Mouse (Mus musculus) limb, embryonic 11.5 days (tissue): ENCODE measurements around the gene Gm8994. TPM values are rescaled to one million over a fixed set of nuclear protein-coding genes. Genes with fewer than 3 reads are reported as not detected.
A peak's percentile ranks its signal among the peaks of the same experiment; 100 is the strongest.

Source experiments
- ATAC-seq: fragments of 200-750 bp; cut with Nextera tagmentation; 2 replicates; pipeline ENCODE4 v1.8.0; 2017; ENCODE audit warnings: low read depth; ENCODE audit not compliant: insufficient number of reproducible peaks, low FRiP score, low TSS enrichment
- DNase-seq: peaks from one replicate; pipeline ENCODE4 v3.0.0-alpha.2; 2015; ENCODE audit warnings: low spot score
- H3K27ac ChIP-seq: fragments of 300-500 bp; sonication (generic); replicated peaks from 2 replicates; pipeline ENCODE4 v1.5.1; 2014; ENCODE audit warnings: low read depth, mild to moderate bottlenecking, low read length
- H3K27me3 ChIP-seq: fragments of 300-500 bp; sonication (generic); 2 replicates; pipeline ENCODE4 v1.6.1; 2014; ENCODE audit warnings: mild to moderate bottlenecking, low read length, mixed read lengths; ENCODE audit not compliant: control insufficient read depth, insufficient read depth
- H3K36me3 ChIP-seq: fragments of 300-500 bp; sonication (generic); 2 replicates; pipeline ENCODE4 v1.6.1; 2014; ENCODE audit warnings: mild to moderate bottlenecking, low read length, moderate library complexity, mixed read lengths; ENCODE audit not compliant: control insufficient read depth, insufficient read depth
- H3K4me1 ChIP-seq: fragments of 300-500 bp; sonication (generic); 2 replicates; pipeline ENCODE4 v1.6.1; 2014; ENCODE audit warnings: low read length, mixed read lengths; ENCODE audit not compliant: control insufficient read depth, insufficient read depth
- H3K4me2 ChIP-seq: fragments of 300-500 bp; sonication (generic); 2 replicates; pipeline ENCODE4 v1.6.1; 2014; ENCODE audit warnings: low read depth, mild to moderate bottlenecking, moderate library complexity; ENCODE audit not compliant: severe bottlenecking
- H3K4me3 ChIP-seq: fragments of 300-500 bp; sonication (generic); 2 replicates; pipeline ENCODE4 v1.5.1; 2014; ENCODE audit warnings: low read depth, low read length
- H3K9ac ChIP-seq: fragments of 300-500 bp; sonication (generic); 2 replicates; pipeline ENCODE4 v1.6.1; 2014; ENCODE audit warnings: mild to moderate bottlenecking, low read length
- H3K9me3 ChIP-seq: fragments of 300-500 bp; sonication (generic); 2 replicates; pipeline ENCODE4 v1.6.1; 2016; ENCODE audit warnings: low read length; ENCODE audit not compliant: control insufficient read depth
- WGBS: fragments of 180-500 bp; shearing (Covaris S2); extraction: QIAGEN DNeasy Blood & Tissue Kit; methylation state at CpG from one replicate; pipeline ENCODE4 v1.1.7; 2014; 5-methylcytosine and 5-hydroxymethylcytosine counted together
- polyA plus RNA-seq: library from polyadenylated mRNA; unstranded; fragments of >200 nt; fragmentation: Nextera tagmentation; extraction: Ambion mirVana; gene quantifications from 2 replicates; pipeline ENCODE4 v1.2.1, GENCODE M21; 2014

Gm8994 gene
- polyA plus RNA-seq, 1 experiment from 2014 or later: not detected

GRCm38 (mm10) chr6:136345641-136346040 lies 18.3 kb downstream of the Gm8994 start:
- ATAC-seq (no peak), DNase-seq (no peak)
- no peak overlapping the region for H3K4me3 ChIP-seq

GRCm38 (mm10) chr6:136347053-136347452 lies 19.7 kb downstream of the Gm8994 start:
- DNase-seq (no peak), ATAC-seq (no peak)
- Histone ChIP-seq H3K4me2 (no peak overlapping the region), H3K36me3 (no peaks in the 10 kb centered on the region), H3K27me3 (no peaks in the 10 kb centered on the region), H3K9ac (no peak overlapping the region), H3K4me1 (no peaks in the 10 kb centered on the region), H3K9me3 (no peaks in the 10 kb centered on the region), H3K4me3 (no peak overlapping the region), H3K27ac (no peak overlapping the region)
- WGBS: 74% methylated on average over 5 of the region's 5 CpGs

More at GRCm38 (mm10) chr6:136345641-136346040, 18.3 kb downstream of the Gm8994 start:
- 82% methylated on average over 7 of the region's 7 CpGs for WGBS
- no peak overlapping the region for H3K27ac ChIP-seq
- H3K36me3 ChIP-seq: no peaks in the 10 kb centered on the region
- no peaks in the 10 kb centered on the region for H3K27me3 ChIP-seq
- no peak overlapping the region for H3K4me2 ChIP-seq
- H3K4me1 ChIP-seq: no peaks in the 10 kb centered on the region
- H3K9me3 ChIP-seq: no peaks in the 10 kb centered on the region
- no peak overlapping the region for H3K9ac ChIP-seq

GRCm38 (mm10) chr6:136347631-136348030 lies 20.3 kb downstream of the Gm8994 start:
- no peaks in the 10 kb centered on the region for H3K4me1 ChIP-seq
- no peaks in the 10 kb centered on the region for H3K36me3 ChIP-seq
- WGBS: 53% methylated on average over 9 of the region's 9 CpGs
- H3K4me3 ChIP-seq: no peak overlapping the region
- no peak for DNase-seq
- ATAC-seq: no peak
- H3K4me2 ChIP-seq: no peak overlapping the region
- no peaks in the 10 kb centered on the region for H3K9me3 ChIP-seq
- no peak overlapping the region for H3K27ac ChIP-seq
- no peaks in the 10 kb centered on the region for H3K27me3 ChIP-seq
- no peak overlapping the region for H3K9ac ChIP-seq

- H3K9me3 ChIP-seq: no peaks in the 10 kb centered on the region
- no peaks in the 10 kb centered on the region for H3K36me3 ChIP-seq
- no peak overlapping the region for H3K4me2 ChIP-seq
- ATAC-seq: 0 out of 2 replicates have a peak, but pooled peaks have one; percentile 59
- no peak overlapping the region for H3K4me3 ChIP-seq
- H3K4me1 ChIP-seq: 0 out of 2 replicates have a peak, but pooled peaks cover 2% of the 10 kb centered on the region
- H3K27ac ChIP-seq: no peak overlapping the region
- 34% methylated on average over 11 of the region's 11 CpGs for WGBS
- no peaks in the 10 kb centered on the region for H3K27me3 ChIP-seq
- no peak overlapping the region for H3K9ac ChIP-seq
- DNase-seq: peak; percentile 90
Measured at GRCm38 (mm10) chr6:136353399-136354184, 26.3 kb downstream of the Gm8994 start.

GRCm38 (mm10) chr6:136358471-136358870 lies 31.1 kb downstream of the Gm8994 start:
- WGBS: 76% methylated on average over 5 of the region's 5 CpGs

GRCm38 (mm10) chr6:136363313-136363712 lies 36.0 kb downstream of the Gm8994 start:
- H3K9me3 ChIP-seq: no peaks in the 10 kb centered on the region
- ATAC-seq (no peak), DNase-seq (no peak)
- no peaks in the 10 kb centered on the region for H3K27me3 ChIP-seq
- H3K36me3 ChIP-seq: no peaks in the 10 kb centered on the region
- H3K4me1 ChIP-seq: no peaks in the 10 kb centered on the region
- no peak overlapping the region for H3K9ac ChIP-seq
- H3K27ac ChIP-seq: no peak overlapping the region
- H3K4me3 ChIP-seq: no peak overlapping the region
- H3K4me2 ChIP-seq: no peak overlapping the region
- WGBS: 91% methylated on average over 8 of the region's 8 CpGs

More at GRCm38 (mm10) chr6:136358471-136358870, 31.1 kb downstream of the Gm8994 start:
- Histone ChIP-seq H3K4me2 (no peak overlapping the region), H3K9ac (no peak overlapping the region), H3K27me3 (no peaks in the 10 kb centered on the region), H3K4me3 (no peak overlapping the region), H3K36me3 (no peaks in the 10 kb centered on the region), H3K4me1 (0 out of 2 replicates have a peak, but pooled peaks cover under 1% of the 10 kb centered on the region), H3K27ac (no peak overlapping the region), H3K9me3 (no peaks in the 10 kb centered on the region)
- no peak for ATAC-seq
- no peak for DNase-seq

GRCm38 (mm10) chr6:136364008-136364407 lies 36.7 kb downstream of the Gm8994 start:
- WGBS: 78% methylated on average over 4 of the region's 4 CpGs
- Histone ChIP-seq H3K9me3 (no peaks in the 10 kb centered on the region), H3K27ac (no peak overlapping the region), H3K9ac (no peak overlapping the region), H3K4me2 (no peak overlapping the region), H3K27me3 (no peaks in the 10 kb centered on the region), H3K36me3 (no peaks in the 10 kb centered on the region), H3K4me3 (no peak overlapping the region), H3K4me1 (no peaks in the 10 kb centered on the region)
- ATAC-seq (no peak), DNase-seq (no peak)

- 76% methylated on average over 12 of the region's 12 CpGs for WGBS
- DNase-seq: no peak
- H3K27ac ChIP-seq: no peak overlapping the region
- no peaks in the 10 kb centered on the region for H3K9me3 ChIP-seq
- no peaks in the 10 kb centered on the region for H3K36me3 ChIP-seq
- H3K27me3 ChIP-seq: no peaks in the 10 kb centered on the region
- ATAC-seq: no peak
- no peak overlapping the region for H3K4me3 ChIP-seq
- H3K4me1 ChIP-seq: no peaks in the 10 kb centered on the region
- H3K9ac ChIP-seq: no peak overlapping the region
- no peak overlapping the region for H3K4me2 ChIP-seq
Measured at GRCm38 (mm10) chr6:136364430-136365098, 37.2 kb downstream of the Gm8994 start.
